Mouse (Mus musculus) midbrain, embryonic 16.5 days (tissue): ENCODE measurements at regions not wholly inside any gene's neighbourhood (a gene's known extent, or its start where the extent isn't known, plus 50 kb on each side); places are given as distances from the start of the nearest gene placed in this dataset.

Experiments used
- ATAC-seq: fragments of 200-750 bp; cut with Nextera tagmentation; 2 replicates; pipeline ENCODE4 v1.8.0; 2017; ENCODE audit warnings: moderate TSS enrichment
- H3K27ac ChIP-seq: fragments of 300-500 bp; sonication (generic); 2 replicates; pipeline ENCODE4 v1.5.1; 2014; ENCODE audit warnings: mild to moderate bottlenecking, low read length, mixed read lengths
- H3K27me3 ChIP-seq: fragments of 300-500 bp; sonication (generic); 2 replicates; pipeline ENCODE4 v1.6.1; 2014; ENCODE audit warnings: low read depth, low read length, mixed read lengths; ENCODE audit not compliant: control insufficient read depth, insufficient read depth
- H3K36me3 ChIP-seq: fragments of 300-500 bp; sonication (generic); 2 replicates; pipeline ENCODE4 v1.6.1; 2014; ENCODE audit warnings: mild to moderate bottlenecking, low read length, moderate library complexity, mixed read lengths; ENCODE audit not compliant: control insufficient read depth, insufficient read depth
- H3K4me1 ChIP-seq: fragments of 300-500 bp; sonication (generic); 2 replicates; pipeline ENCODE4 v1.6.1; 2014; ENCODE audit warnings: mild to moderate bottlenecking, low read length, mixed read lengths; ENCODE audit not compliant: control insufficient read depth, insufficient read depth
- H3K4me2 ChIP-seq: fragments of 300-500 bp; sonication (generic); 2 replicates; pipeline ENCODE4 v1.6.1; 2014; ENCODE audit warnings: mild to moderate bottlenecking, low read length, mixed read lengths
- H3K4me3 ChIP-seq: fragments of 300-500 bp; sonication (generic); 2 replicates; pipeline ENCODE4 v1.5.1; 2014; ENCODE audit warnings: low read depth, mild to moderate bottlenecking, low read length, moderate library complexity, mixed read lengths
- H3K9ac ChIP-seq: fragments of 300-500 bp; sonication (generic); 2 replicates; pipeline ENCODE4 v1.6.1; 2014; ENCODE audit warnings: low read depth, low read length, mixed read lengths
- H3K9me3 ChIP-seq: fragments of 300-500 bp; sonication (generic); replicated peaks from 2 replicates; pipeline ENCODE4 v1.6.1; 2014; ENCODE audit warnings: mild to moderate bottlenecking, low read length, mixed read lengths; ENCODE audit not compliant: control insufficient read depth, poor library complexity, severe bottlenecking
- WGBS: fragments of 180-500 bp; shearing (Covaris S2); extraction: QIAGEN DNeasy Blood & Tissue Kit; methylation state at CpG from one replicate; pipeline ENCODE4 v1.1.7; 2014; 5-methylcytosine and 5-hydroxymethylcytosine counted together

DNA sequence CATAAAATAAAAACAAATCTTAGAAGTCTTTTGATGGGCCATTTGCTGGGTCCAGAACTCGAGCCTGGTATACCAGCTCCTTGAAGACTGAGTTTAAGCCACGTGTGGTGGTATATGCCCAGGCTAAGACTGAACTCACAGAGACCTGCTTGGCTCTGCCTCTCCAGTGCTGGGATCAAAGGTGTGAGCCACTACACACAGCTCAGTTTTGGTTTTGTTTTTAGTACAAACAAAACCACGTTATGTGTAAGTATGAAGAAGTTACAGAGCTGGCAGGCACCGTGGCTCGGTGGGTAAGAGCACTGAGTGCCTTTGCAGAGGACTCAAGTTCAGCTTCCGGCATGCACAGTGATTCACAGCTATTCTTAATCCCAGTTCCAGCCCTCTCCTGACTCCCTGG is 75.6 kb downstream of the Wdr5 start:
- Histone ChIP-seq H3K4me2 (no peak overlapping the region), H3K9ac (no peak overlapping the region), H3K27ac (no peak overlapping the region), H3K27me3 (no peaks in the 10 kb centered on the region), H3K4me3 (no peak overlapping the region), H3K4me1 (no peaks in the 10 kb centered on the region), H3K9me3 (no peaks in the 10 kb centered on the region), H3K36me3 (no peaks in the 10 kb centered on the region)
- 81% methylated on average over 6 of the region's 6 CpGs for WGBS
- no peak for ATAC-seq

GRCm38 (mm10) chr2:27591668-27592067 is 76.7 kb downstream of the Wdr5 start:
- Histone ChIP-seq H3K4me3 (no peak overlapping the region), H3K36me3 (no peaks in the 10 kb centered on the region), H3K9me3 (no peaks in the 10 kb centered on the region), H3K4me2 (no peak overlapping the region), H3K4me1 (no peaks in the 10 kb centered on the region), H3K27ac (no peak overlapping the region), H3K27me3 (no peaks in the 10 kb centered on the region), H3K9ac (no peak overlapping the region)
- ATAC-seq = no peak
- 86% methylated on average over 5 of the region's 5 CpGs for WGBS

GRCm38 (mm10) chr2:27593338-27593737 is 78.4 kb downstream of the Wdr5 start:
- no peak for ATAC-seq
- Histone ChIP-seq H3K4me2 (no peak overlapping the region), H3K27ac (no peak overlapping the region), H3K4me3 (no peak overlapping the region), H3K4me1 (no peaks in the 10 kb centered on the region), H3K9ac (no peak overlapping the region), H3K36me3 (no peaks in the 10 kb centered on the region), H3K27me3 (no peaks in the 10 kb centered on the region), H3K9me3 (no peaks in the 10 kb centered on the region)
- 43% methylated on average over 10 of the region's 10 CpGs for WGBS

GRCm38 (mm10) chr2:27595251-27595650 is 80.3 kb downstream of the Wdr5 start:
- ATAC-seq = no peak
- H3K36me3 ChIP-seq = no peaks in the 10 kb centered on the region
- WGBS = 90% methylated on average over 4 of the region's 4 CpGs

GRCm38 (mm10) chr2:27596217-27596616 is 80.0 kb upstream of the Rxra start:
- no peak for ATAC-seq
- H3K4me2 ChIP-seq = no peak overlapping the region

More at GRCm38 (mm10) chr2:27595251-27595650, 80.3 kb downstream of the Wdr5 start:
- Histone ChIP-seq H3K27me3 (no peaks in the 10 kb centered on the region), H3K4me3 (no peak overlapping the region), H3K27ac (no peak overlapping the region), H3K4me1 (no peaks in the 10 kb centered on the region), H3K9me3 (no peaks in the 10 kb centered on the region), H3K4me2 (no peak overlapping the region), H3K9ac (no peak overlapping the region)

GRCm38 (mm10) chr2:27596966-27597365 is 79.3 kb upstream of the Rxra start:
- H3K4me3 ChIP-seq = no peak overlapping the region
- no peak overlapping the region for H3K27ac ChIP-seq
- no peaks in the 10 kb centered on the region for H3K36me3 ChIP-seq
- ATAC-seq = no peak
- no peak overlapping the region for H3K9ac ChIP-seq
- H3K4me2 ChIP-seq = no peak overlapping the region
- WGBS = 92% methylated on average over 1 of the region's 1 CpGs
- H3K4me1 ChIP-seq = no peaks in the 10 kb centered on the region
- H3K9me3 ChIP-seq = no peaks in the 10 kb centered on the region
- H3K27me3 ChIP-seq = no peaks in the 10 kb centered on the region

More at GRCm38 (mm10) chr2:27596217-27596616, 80.0 kb upstream of the Rxra start:
- Histone ChIP-seq H3K9ac (no peak overlapping the region), H3K4me1 (no peaks in the 10 kb centered on the region), H3K9me3 (no peaks in the 10 kb centered on the region), H3K36me3 (no peaks in the 10 kb centered on the region), H3K4me3 (no peak overlapping the region), H3K27ac (no peak overlapping the region), H3K27me3 (no peaks in the 10 kb centered on the region)
- 48% methylated on average over 2 of the region's 2 CpGs for WGBS

DNA sequence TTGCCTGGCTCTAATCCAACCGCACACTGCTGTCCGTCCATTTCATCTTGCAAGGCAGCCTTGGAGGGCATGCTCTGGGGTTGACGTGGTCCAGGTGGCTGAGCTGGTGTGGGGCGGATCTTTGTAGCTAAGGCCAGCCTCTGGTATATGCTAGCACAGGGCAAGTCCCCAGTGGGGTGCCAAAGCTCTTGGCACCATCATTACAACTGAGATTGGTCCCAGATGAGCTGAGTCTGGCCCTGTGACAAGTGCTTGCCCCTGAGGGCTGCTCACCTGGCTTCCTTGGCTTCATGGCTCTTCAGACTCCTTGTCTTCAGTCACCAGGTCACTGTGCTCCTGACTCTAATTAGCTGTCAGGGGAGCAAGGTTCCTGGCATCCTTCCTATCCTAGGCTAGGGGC is 78.3 kb upstream of the Rxra start:
- Histone ChIP-seq H3K4me1 (no peaks in the 10 kb centered on the region), H3K36me3 (no peaks in the 10 kb centered on the region), H3K27me3 (no peaks in the 10 kb centered on the region), H3K27ac (no peak overlapping the region), H3K9me3 (no peaks in the 10 kb centered on the region), H3K9ac (no peak overlapping the region), H3K4me2 (no peak overlapping the region), H3K4me3 (no peak overlapping the region)
- no peak for ATAC-seq
- WGBS = 91% methylated on average over 4 of the region's 4 CpGs

GRCm38 (mm10) chr2:27599061-27599768 is 77.0 kb upstream of the Rxra start:
- H3K4me1 ChIP-seq = no peaks in the 10 kb centered on the region
- no peak overlapping the region for H3K9ac ChIP-seq
- H3K4me2 ChIP-seq = no peak overlapping the region
- H3K27me3 ChIP-seq = no peaks in the 10 kb centered on the region
- no peaks in the 10 kb centered on the region for H3K36me3 ChIP-seq
- no peak overlapping the region for H3K4me3 ChIP-seq
- H3K27ac ChIP-seq = 0 out of 2 replicates have a peak overlapping the region, but pooled peaks have one; percentile 17
- WGBS = 79% methylated on average over 8 of the region's 8 CpGs
- no peaks in the 10 kb centered on the region for H3K9me3 ChIP-seq
- ATAC-seq = peak; percentile 47

- Histone ChIP-seq H3K4me3 (no peak overlapping the region), H3K4me2 (no peak overlapping the region), H3K9ac (no peak overlapping the region), H3K27ac (no peak overlapping the region), H3K4me1 (no peaks in the 10 kb centered on the region), H3K9me3 (no peaks in the 10 kb centered on the region), H3K36me3 (no peaks in the 10 kb centered on the region), H3K27me3 (no peaks in the 10 kb centered on the region)
- no peak for ATAC-seq
- 82% methylated on average over 4 of the region's 4 CpGs for WGBS
Measured at GRCm38 (mm10) chr2:27599769-27600167, 76.5 kb upstream of the Rxra start.
